Mouse (Mus musculus) olfactory bulb, adult 2 months (tissue): ENCODE measurements around the gene Wnt3.

Experiments used
- CTCF ChIP-seq: fragments of 200-500 bp; IDR thresholded peaks from 2 replicates; pipeline ENCODE4 v1.5.1; 2012; ENCODE audit warnings: low read depth, mild to moderate bottlenecking, low read length, moderate library complexity; ENCODE audit not compliant: insufficient read depth
- POLR2A ChIP-seq: fragments of 200-500 bp; IDR thresholded peaks from 2 replicates; pipeline ENCODE4 v1.6.1; 2012; ENCODE audit warnings: mild to moderate bottlenecking, low read depth, low read length, moderate library complexity; ENCODE audit not compliant: insufficient read depth

DNA sequence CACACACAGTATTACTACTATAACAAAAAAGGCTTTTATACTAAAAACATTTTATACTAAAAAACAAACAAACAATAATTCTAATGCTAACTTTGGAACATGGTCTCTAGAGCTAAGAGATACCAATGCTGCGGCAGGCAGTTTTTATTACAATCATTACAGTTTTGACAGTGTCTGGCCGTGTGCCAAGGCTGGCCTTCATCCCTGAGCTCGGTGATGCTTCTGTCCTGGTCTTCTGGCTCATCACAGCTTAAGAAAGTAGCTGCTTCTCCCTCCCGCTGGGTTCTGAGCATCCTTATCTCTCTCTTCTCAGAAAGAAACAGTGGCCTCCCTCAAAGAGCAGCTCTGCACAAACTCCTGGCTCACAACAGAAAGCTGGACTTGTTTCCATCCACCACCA is 56.0 kb downstream of the Wnt3 start:
- TF ChIP-seq CTCF (no peak), POLR2A (no peak)
